In genomic region chr7:18891872-18892599, GRCm38 (mm10) we compare ENCODE assay signal across 8 mouse cellular contexts. TPM values are rescaled to one million over a fixed set of nuclear protein-coding genes. Genes with fewer than 3 reads are reported as not detected.
A peak's percentile ranks its signal among the peaks of the same experiment; 100 is the strongest.
DNase-seq lines count a peak whose midpoint lies in the region; ATAC-seq and TF ChIP-seq lines count a peak whose summit lies in the region.

No protein-coding gene starts in this region.

- peak; percentile 100 for TF ChIP-seq CTCF in left cerebral cortex, adult 2 months (IDR thresholded peaks at IDR 0.05)

- H3K36me3 ChIP-seq in hindbrain, embryonic 16.5 days (ENCODE audit: control insufficient read depth, insufficient read depth, low read length): no peaks in the 10 kb centered on the region

- WGBS in hindbrain, embryonic 16.5 days: 18% methylated on average over 33 of the region's 33 CpGs

- peak overlapping the region; percentile 72 for H3K27ac ChIP-seq in hindbrain, embryonic 16.5 days (ENCODE audit: low read depth, low read length)
- peak overlapping the region; percentile 66 for H3K27ac ChIP-seq in left cerebral cortex, adult 2 months

- peak; percentile 94 for DNase-seq in ZHBTc4 (ENCODE audit: low read depth, low spot score)
- peak; percentile 89 to 92 for DNase-seq in cerebellum, postnatal 4 days (ENCODE audit: low spot score in 2 of 2)
- DNase-seq in gastrocnemius, adult 18-20 months (ENCODE audit: low spot score): peak; percentile 81
- peak; percentile 91 to 95 for DNase-seq in left cerebral cortex, adult 2 months (ENCODE audit: extremely low spot score in 1 of 2, low spot score in 2 of 2)
- DNase-seq in right cerebral cortex, adult 2 months (ENCODE audit: low spot score in 2 of 2): peak; percentile 92 to 94
- peak; percentile 56 for DNase-seq in urinary bladder, postnatal 10 days (ENCODE audit: low spot score)

- intact Hi-C loops in left cerebral cortex, adult 2 months (cut with DNase I): loop anchor here (10.0 kb wide), 1 partner anchor 73 kb away; no protein-coding TSS in a partner anchor

- peak overlapping the region; percentile 87 for H3K4me2 ChIP-seq in hindbrain, embryonic 16.5 days (ENCODE audit: low read length)

- no peaks in the 10 kb centered on the region for H3K9me3 ChIP-seq in hindbrain, embryonic 16.5 days (ENCODE audit: control insufficient read depth, low read length)

- peak; percentile 71 for ATAC-seq in hindbrain, embryonic 16.5 days
- peak; percentile 92 for ATAC-seq in megakaryocyte, adult 5-6 weeks (ENCODE audit: poor library complexity, severe bottlenecking)

- peak overlapping the region; percentile 63 for H3K4me3 ChIP-seq in hindbrain, embryonic 16.5 days (ENCODE audit: low read length)
- peak overlapping the region; percentile 54 for H3K4me3 ChIP-seq in left cerebral cortex, adult 2 months

- H3K4me1 ChIP-seq in hindbrain, embryonic 16.5 days (ENCODE audit: control insufficient read depth, insufficient read depth, low read depth, low read length): peaks cover 19% of the 10 kb centered on the region

- no peaks in the 10 kb centered on the region for H3K27me3 ChIP-seq in hindbrain, embryonic 16.5 days (replicated peaks; ENCODE audit: control insufficient read depth, insufficient read depth, low read length)

- peak overlapping the region; percentile 80 for H3K9ac ChIP-seq in hindbrain, embryonic 16.5 days (ENCODE audit: low read depth, low read length)

RNA-seq across cellular contexts. Expression of gene Ccdc61, which starts 18.2 kb away (rescaled TPM):
- total RNA-seq in gastrocnemius, adult 18-20 months (2021): 1 to 10 TPM; 3.6 to 5.6 TPM
- polyA plus RNA-seq in hindbrain, embryonic 16.5 days (2015; fragmentation: Nextera tagmentation; extraction: Ambion mirVana): 29.1 and 35.7 TPM in 2 replicates
- 10 to 100 TPM; 10.5 to 11.0 TPM for total RNA-seq in left cerebral cortex, adult 2 months (2021)
- 12.9 and 15.3 TPM in 2 replicates for total RNA-seq in megakaryocyte, adult 5-6 weeks (2015)
- total RNA-seq in megakaryocyte, adult 5-6 weeks (2017): 8.9 and 12.2 TPM in 2 replicates

RNA-seq across cellular contexts. Expression of gene Pglyrp1, which starts 20.9 kb away (rescaled TPM):
- total RNA-seq in gastrocnemius, adult 18-20 months (2021): under 1 TPM in 1 of 2 experiments, not detected in 1; 0.37 TPM
- 31.2 and 36.7 TPM in 2 replicates for polyA plus RNA-seq in hindbrain, embryonic 16.5 days (2015; fragmentation: Nextera tagmentation; extraction: Ambion mirVana)
- total RNA-seq in left cerebral cortex, adult 2 months (2021): 10 to 100 TPM; 18.8 to 25.6 TPM
- total RNA-seq in megakaryocyte, adult 5-6 weeks (2015): 492 and 634 TPM in 2 replicates
- total RNA-seq in megakaryocyte, adult 5-6 weeks (2017): 78.5 and 108 TPM in 2 replicates

RNA-seq across cellular contexts. Expression of gene Nova2, which starts 33.7 kb away (rescaled TPM):
- 1 to 10 TPM; 1.1 to 1.9 TPM for total RNA-seq in gastrocnemius, adult 18-20 months (2021)
- polyA plus RNA-seq in hindbrain, embryonic 16.5 days (2015; fragmentation: Nextera tagmentation; extraction: Ambion mirVana): 10.4 and 12.3 TPM in 2 replicates
- total RNA-seq in left cerebral cortex, adult 2 months (2021): 10 to 100 TPM; 79.9 to 86.4 TPM
- total RNA-seq in megakaryocyte, adult 5-6 weeks (2015): not detected in 2 replicates
- total RNA-seq in megakaryocyte, adult 5-6 weeks (2017): not detected in 2 replicates

RNA-seq across cellular contexts. Expression of gene Mill2, which starts 52.3 kb away (rescaled TPM):
- 1 to 10 TPM; 1.8 to 3.0 TPM for total RNA-seq in gastrocnemius, adult 18-20 months (2021)
- 0.38 and 1.2 TPM in 2 replicates for polyA plus RNA-seq in hindbrain, embryonic 16.5 days (2015; fragmentation: Nextera tagmentation; extraction: Ambion mirVana)
- 1 to 10 TPM; 1.3 to 2.5 TPM for total RNA-seq in left cerebral cortex, adult 2 months (2021)
- total RNA-seq in megakaryocyte, adult 5-6 weeks (2015): not detected in 2 replicates
- total RNA-seq in megakaryocyte, adult 5-6 weeks (2017): 0.08 TPM in 1 of 2 replicates, not detected in the other

Comparison
In these comparisons a context has a peak if more than half of its experiments do, and no peak if none do; other contexts are left out.
1. Peak in every context shown above with its lines: DNase-seq, ATAC-seq, H3K4me3 ChIP-seq and H3K27ac ChIP-seq.
2. RNA of gene Pglyrp1, which starts 20.9 kb away (total RNA-seq): 78.5 to 634 TPM in megakaryocyte, adult 5-6 weeks and 18.8 to 25.6 TPM in left cerebral cortex, adult 2 months; 0.37 TPM in gastrocnemius, adult 18-20 months; every median in the first group is over 10 times any median in the second.
3. RNA of gene Nova2, which starts 33.7 kb away (total RNA-seq): 79.9 to 86.4 TPM in left cerebral cortex, adult 2 months; 1.1 to 1.9 TPM in gastrocnemius, adult 18-20 months and not detected in megakaryocyte, adult 5-6 weeks; every median in the first group is over 10 times any median in the second.